Mouse (Mus musculus): ENCODE results near the gene Dhrs13.
"Not testable (repeated sequence)": the region's sequence is repeated elsewhere in the genome, so short reads cannot be mapped to it uniquely, and the experiment has no call there.

Dhrs13 gene

DNA sequence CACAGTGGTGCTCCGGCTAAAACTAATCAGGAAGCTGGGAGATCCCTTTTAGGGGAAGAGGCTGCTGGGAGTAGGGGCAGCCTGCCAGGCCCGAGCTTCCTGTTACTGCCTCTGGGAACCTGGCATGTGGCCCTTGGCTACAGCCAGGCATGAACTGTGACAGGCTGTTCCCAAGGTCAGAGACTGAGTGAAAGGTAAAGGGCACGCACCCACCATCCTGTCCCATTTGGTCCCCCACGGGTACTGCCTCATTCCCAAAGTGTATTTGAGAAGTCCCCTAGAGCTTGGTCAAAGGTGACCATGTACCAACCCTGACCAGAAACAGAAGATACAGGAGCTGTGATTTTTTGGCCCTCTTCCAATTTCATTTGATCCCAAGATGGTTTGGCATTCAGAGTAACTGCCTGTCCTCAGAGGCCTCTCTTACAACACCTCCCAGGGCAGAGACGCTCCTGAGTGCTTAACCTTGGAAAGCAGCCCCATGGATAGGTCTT is 12.7 kb downstream of the Dhrs13 start:
- no peak for DNase-seq

DNA sequence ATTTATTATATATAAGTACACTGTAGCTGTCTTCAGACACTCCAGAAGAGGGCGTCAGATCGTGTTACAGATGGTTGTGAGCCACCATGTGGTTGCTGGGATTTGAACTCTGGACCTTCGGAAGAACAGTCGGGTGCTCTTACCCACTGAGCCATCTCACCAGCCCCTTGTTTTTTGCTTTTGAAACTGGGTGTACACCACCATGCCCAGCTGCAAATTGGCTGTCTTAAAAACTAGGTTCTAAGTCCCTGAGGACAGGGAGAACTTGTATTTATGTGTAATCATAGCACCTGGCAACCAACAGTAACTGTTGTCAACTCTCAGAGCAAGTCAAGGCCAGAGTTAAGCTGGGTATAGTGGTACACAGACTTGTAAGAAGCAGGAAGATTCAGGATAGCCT is 16.6 kb downstream of the Dhrs13 start:
- DNase-seq, result not testable (repeated sequence)

DNA sequence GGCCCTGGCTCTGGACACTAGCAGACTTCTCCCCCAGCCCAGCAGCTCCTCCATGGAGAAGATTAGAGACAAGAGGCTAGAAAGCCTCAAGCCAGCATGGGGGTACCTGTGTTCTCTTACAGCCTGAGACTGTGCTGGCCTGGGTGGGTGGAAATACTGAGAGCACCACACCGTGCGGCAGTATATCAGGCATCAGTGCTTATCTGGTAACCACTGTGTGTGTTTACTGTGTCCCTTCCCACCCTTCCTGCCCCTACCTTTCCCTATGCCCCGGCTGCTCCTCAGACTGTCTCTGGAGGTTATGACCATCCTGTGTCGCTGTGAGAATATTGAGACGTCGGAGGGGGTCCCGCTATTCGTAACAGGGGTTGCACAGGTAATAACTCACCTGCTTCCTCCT is 21.0 kb downstream of the Dhrs13 start:
- DNase-seq, result no peak

DNA sequence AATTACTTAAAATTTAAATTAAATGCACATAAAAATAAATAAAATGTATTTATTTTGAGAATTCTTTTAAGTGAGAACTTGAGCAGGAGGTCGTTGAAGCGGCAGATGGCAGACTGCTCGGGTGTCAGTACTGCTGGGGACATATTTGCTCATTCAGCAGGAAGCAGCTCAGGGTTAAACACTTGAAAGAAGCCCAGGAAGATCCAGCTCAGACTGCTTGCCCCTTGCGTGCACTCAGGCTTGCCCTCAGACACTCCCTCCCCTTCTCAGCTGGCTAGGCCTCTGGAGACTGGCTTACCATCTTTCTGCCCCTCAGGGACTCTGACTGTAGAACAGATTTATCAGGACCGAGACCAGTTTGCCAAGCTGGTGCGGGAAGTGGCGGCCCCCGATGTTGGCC is 24.9 kb downstream of the Dhrs13 start:
- no peak for DNase-seq

DNA sequence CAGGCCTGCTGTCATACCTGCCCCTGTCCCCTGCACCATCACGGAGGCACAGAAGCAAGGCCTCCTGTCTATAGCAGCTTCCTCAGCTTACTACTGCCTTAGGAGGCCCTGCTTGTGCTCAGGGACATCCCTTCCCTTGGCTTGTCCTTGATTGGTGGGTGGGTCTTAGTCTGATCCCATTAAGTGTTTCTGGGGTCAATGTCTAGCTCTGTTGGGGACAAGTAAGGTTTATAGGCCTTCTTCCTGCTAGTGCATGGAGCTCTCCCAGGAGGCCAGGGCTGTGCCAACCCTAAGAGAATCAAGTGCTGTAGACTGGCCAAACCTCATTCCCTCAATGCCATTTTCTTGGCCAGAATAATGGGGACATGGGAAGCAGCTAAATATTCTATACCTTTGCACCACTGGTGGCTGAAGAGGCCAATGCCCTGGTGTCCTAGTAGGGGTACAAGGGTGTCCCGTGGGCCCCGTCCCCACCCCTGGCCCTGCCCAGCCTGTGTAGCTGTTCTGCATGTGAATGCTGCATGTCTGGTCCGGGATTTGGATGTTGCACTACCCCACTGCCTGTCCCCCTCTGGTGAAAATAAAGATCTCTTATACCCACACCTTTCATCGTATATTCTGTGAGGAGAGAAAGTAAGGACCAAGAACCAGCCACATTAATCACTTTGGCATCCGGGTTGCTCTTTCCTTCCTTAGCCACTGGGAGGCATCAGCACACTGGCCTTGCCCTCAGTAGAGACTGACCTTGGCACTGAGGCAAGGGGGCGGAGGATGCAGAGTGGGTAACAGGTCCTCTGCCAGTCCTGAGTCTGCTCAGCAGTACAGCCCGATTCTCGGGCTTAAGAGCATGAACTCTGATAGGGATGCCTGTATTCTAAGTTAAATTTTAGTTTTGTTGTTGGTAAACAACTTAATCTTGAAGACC is 28.0 kb downstream of the Dhrs13 start:
- peak; percentile 41 for DNase-seq

DNA sequence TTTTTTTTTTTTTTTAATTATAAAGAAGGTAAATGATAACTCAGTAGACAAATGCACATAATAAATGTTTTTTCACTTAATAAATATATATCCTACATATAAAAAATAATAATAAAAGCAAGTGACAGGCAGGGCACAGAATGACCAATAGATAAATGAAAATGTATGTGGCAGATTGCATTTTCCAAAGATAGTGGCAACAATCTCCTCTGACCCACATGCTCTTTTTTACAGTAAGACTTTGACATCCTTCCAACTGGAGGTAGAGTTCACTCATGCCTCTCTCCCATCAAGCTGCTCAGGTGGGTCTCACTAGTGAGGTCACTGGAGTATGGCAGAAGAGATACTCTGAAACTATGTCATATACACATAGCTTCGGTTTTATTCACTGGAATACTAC is 30.5 kb downstream of the Dhrs13 start:
- DNase-seq, result no peak

DNA sequence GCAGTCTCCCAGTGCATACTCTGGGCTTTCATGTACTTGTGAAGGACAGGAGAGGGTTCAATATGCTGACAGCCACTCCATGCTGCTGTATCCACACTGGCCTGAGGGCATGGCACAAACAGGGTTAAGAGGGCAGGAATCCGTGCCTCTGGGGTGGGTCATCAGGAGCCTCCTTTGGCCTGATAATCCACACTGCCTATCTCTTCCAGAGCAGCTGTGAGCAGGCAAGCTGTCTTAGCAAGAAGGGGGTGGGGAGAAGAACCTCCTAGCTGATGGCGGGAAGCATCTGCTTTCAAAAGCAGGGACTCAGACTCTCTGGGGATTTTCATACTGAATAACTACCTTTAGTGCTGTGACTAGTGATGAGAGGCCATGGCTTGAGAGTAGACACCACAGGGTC is 33.8 kb downstream of the Dhrs13 start:
- DNase-seq, result no peak

DNA sequence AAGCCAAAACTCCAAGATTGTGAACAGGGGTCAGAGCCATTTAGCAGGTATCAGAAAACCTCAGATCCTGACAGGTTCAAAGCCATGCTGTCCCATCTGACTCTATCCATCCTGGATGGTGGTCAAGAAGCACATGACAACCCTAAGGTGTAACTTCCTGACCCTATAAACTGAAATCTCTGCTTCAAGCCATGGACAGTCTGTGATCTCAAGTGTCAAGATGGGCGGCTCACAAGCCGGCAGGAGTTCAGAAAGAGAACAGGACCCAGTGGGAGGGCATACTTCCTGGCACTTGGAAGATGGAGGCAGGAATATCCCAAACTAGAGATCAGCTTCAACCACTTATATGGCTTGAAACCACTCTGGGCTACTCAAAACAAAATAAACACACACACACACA is 34.6 kb downstream of the Dhrs13 start:
- no peak for DNase-seq

DNA sequence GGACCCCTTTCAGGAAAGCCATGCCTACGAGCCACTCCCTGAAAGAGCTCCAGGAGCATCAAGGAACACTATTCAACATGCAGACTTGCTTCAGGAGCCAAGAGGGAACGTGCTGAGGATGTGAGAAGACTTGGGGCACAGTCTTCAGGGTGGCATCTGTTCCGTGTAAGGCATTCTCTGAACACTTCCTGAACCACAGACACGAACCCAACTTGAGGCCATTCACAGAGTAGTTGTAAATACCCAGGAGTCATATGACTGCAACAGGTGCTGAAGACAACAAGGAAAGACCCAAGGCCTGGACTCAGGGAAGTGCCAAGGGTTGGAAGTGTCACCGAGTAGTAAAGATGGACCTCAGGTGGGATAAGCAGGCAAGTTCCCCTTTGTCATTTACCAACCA is 35.5 kb downstream of the Dhrs13 start:
- DNase-seq, result no peak

DNA sequence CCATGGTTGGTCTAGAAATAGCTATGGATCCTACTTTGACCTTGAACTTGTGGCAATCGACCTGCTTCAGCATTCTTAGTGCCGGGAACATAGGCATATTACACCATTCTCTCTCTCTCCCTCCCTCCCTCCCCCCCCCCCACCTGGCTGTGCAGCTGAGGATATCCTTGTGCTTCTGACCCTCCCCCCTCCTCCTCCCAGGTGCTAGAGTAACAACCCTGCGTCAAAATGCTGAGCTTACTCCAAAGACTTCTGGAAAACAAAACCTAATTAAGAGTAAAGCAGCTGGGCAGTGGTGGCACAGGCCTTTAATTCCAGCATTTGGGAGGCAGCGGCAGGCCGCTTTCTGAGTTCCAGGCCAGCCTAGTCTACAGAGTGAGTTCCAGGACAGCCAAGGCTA is 37.0 kb downstream of the Dhrs13 start:
- DNase-seq, result no peak

DNA sequence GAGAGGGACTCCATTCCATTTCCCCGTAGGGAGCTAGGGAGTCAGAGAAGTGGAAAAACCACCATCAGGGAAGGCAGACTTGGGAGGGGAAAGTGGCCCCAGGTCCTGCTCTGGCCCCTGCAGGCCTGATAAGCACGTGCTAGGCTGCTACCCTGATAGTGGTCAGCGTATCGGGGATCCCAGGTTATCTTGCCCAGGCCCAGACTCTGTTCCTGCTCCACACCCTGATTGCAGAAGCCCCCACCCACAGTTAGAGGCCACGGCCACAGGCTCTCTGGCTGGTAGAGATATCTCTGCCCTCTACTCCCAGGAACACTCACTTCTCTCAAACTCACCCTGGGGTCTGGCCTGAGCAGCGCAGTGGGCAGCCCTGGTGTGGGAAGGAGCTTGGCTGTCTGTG is 37.6 kb downstream of the Dhrs13 start:
- DNase-seq, result no peak

DNA sequence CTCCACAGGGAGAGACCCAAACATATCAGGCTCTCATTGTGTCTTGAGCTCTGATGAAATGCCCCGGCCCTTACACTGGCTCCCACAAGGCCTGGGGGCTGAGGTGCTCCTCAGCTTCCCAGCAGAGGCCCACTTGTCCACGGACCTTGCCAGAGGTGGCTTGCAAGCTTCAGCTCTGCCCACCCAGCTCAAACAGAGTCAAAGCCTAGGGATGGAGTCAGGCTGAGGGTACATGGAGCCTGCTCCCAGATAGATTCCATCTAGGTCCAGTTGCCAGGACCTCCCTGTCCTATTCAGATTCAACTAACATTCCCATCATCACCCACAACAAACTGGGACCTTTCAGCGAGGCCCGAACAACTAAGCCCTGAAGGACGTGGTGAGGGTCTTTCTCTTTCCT is 39.9 kb downstream of the Dhrs13 start:
- DNase-seq, result no peak

DNA sequence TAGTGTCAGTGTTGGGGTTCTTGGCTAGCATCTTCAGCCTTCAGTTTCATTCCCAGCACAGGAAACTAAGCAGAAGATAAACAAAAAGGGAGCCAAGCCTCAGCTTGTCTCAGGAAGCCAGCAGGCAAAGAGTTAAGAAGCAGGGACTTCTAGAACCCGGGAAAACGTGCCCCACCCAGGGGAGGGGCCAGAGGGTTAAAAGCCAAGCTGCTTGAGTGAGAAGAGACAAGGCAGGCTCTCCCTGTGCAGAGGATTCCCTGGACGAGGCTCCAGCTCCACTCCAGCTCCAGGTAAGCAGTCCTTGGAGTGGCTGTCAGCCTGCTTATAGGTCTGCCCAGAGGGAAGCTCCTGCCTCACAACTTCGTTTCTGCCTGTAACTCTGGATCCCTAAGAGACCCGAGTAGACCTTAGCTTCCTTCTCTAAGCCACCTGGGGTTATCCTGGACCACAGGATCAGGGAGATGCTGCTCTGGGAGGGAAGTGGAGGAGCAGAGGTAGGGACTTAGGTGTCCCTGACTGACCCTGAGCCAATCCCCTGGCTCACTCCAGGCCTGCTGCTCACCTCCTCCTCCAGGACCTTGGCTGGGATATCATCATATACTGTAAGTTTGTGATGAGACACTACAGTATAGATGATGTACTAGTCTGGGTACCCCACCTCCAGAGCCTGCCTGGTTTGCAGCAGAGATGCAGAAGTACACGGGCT is 40.5 kb downstream of the Dhrs13 start:
- DNase-seq, result no peak

DNA sequence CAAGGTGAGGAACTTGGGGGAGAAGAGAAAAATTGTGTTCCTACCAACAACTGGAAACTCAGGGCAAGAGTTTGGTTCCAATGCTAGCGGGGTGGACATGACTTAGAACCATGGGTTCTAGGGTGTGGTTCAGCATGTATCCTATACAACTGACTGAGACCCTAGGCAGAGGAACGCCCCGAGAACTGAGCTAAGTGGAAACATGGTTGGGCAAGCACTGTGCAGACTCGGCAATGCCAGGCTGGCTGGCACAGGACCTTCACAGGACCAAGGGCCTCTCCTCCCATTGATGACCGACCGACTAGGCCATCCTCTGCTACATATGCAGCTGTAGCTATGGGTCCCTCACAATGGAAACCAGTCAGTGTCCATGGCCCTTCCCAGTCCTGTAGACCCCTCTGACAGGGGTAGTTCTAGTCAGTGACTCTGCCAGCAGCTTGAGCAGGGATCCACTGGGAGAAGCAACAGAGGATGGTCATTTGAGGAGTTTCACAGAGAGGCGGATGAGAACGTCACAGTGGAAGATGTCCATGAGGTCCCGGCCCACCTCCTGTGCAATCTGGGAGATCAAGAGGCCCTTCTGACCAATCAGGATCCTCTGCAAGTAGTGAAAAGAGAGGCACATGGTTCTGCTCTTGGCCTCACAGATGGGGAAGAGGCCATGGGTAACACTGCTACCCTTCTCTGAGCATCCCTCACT is 41.6 kb downstream of the Dhrs13 start:
- DNase-seq, result no peak

DNA sequence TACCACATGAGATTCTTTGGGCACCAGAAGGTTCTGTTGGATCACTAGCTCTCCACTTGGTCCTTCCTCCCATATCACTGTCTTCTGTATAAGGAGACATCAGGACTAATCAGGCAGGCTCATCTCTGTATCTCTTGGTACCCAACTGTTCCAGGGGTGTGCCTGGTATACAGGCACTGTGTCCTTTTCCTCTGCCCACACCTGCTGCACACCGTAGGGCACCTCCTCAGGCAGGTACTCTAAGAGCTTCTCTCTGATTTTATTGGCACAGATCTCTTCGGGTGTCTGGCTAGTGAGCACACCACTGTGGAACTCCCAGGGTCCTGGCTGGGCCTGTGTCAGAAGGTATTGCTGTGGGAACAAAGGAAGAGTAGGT is 42.2 kb downstream of the Dhrs13 start:
- DNase-seq, result no peak

DNA sequence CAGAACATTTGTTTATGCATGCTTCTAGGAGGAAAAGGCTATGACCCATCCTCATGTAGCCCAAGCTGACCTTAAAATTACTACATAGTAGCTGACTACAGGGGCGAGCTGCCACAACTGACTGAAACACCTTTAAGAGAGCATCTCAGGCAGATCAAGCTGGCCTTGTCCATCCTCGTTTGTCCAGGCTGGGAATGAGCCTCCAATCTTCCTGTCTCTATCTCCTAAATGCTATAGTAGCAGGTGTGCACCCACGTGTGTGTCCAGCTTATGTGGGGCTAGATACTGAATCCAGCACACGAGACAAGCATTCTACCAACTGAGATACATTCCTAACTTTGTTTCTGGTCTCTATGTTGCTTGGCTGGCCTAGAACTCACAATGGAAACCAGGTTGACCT is 42.6 kb downstream of the Dhrs13 start:
- no peak for DNase-seq

DNA sequence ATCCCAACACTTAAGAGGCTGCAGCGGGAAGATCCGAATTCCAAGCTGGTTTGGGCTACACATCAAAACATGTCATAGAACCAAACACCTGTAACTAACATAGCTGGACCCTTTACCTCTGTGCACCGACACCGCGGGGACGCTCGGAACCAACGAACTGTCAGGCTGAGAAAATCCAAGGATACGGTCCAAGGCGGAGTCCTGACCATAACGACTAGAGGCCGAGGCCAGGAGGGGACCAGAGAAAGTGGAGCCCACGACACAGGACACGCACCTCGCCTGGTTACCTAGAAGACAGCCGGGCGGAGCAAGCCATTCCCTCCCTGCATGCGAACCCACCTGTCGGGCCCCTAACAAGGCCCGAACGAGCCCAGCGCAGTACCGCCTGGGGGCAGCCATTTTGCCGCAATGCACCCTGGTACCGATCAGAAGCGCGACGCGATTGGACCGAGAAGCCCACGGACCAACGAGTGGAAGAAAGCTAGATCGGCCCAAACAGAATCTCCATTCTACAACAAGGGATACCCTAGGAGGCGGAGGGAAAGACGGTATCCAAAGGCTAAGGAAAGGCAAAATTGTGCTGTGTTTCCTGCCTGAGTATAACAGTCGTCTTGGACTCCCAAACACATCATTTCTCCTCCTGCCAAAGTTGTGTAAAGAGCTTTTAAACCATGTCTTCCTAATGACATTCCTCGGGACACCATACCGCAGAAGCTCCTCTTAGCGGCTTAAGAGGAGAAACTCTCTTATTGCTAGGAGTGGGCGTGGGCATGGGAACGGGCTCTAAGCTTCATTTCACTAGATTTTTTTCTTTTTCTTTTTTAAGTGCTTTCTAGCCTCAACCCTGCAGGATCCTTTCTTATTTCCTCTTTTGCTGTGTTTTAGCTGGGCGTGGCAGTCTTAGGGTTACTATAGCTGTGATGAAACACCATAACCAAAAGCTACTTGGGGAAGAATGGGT is 48.2 kb downstream of the Dhrs13 start, which contains the start of gene Eral1:
Gene Eral1 (minus strand): TSS at position 423 of the 961 bp plus-strand sequence.
- DNase-seq, result peak; percentile 72

DNA sequence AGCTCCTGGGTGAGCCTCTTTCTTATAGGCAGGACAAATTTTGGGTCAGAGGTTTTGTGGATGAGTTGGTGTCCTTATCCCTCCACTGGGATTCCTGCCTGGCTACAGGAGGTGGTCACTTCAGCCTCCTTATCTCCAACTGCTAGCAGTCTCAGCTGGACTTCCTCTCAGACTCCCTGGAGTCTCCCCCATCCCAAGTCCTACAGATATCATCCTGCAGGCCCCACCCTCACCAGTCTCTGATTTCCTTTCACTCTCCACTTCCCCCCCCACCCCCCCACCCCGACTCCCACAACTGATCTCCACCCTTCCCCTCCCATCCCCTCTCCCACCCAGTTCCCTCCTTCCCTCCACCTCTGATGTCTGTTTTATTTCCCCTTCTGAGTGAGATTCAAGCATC is 51.5 kb downstream of the Dhrs13 start:
- no peak for DNase-seq

DNA sequence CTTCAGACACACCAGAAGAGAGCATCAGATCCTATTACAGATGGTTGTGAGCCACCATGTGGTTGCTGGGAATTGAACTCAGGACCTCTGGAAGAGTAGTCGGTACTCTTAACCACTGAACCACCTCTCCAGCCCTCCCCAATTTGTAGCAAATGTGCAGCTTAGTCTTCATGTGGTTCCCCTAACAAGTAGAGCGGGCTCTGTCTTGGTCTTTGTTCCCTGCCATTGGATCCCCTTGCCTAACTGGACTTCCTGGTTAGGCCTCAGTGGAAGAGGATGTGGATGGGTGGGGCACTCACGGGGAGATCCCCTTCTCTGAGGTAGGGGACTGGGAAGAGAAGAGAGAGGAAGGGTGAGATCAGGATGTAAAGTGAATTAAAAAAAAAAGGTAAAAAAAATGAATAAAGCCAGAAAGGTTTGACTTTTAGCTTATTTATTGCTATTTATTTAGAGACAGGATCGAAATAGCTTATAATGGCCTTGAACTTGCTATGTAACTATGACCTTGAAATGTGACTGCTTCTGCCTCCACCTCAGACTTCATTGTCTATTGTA is 54.9 kb downstream of the Dhrs13 start:
- no peak for DNase-seq

All from thymus, postnatal 25 days (tissue).